8 mouse cellular contexts compared by ENCODE assay signal in the genomic region with DNA sequence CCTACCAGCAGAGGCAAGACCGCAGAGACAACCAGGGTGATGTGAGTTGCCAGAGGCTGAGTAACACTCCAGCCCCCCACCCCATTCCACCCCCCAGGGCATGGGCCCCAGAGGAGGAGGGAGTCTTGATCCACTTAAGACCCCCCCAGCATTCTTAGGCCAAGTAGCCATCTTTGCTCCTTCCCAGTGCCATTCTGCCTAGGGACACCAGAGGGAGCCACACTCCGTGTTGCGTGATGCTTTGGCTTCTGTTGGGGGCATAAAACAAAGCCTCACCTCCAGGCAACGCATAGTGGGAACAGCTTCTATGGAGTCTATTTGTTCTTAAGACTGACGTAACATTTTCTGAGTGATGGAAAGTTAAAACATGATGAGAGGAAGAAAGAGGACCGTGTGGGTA. TPM values are rescaled to one million over a fixed set of nuclear protein-coding genes. Genes with fewer than 3 reads are reported as not detected.
DNase-seq lines count a peak whose midpoint lies in the region; ATAC-seq and TF ChIP-seq lines count a peak whose summit lies in the region.

No protein-coding gene starts in this region.

- peak; percentile 98 for TF ChIP-seq EP300 in heart, adult 2 months (IDR thresholded peaks at IDR 0.05; ENCODE audit: insufficient read depth, low read depth, low read length)
- no peak for TF ChIP-seq EP300 in heart, postnatal 0 days (IDR thresholded peaks at IDR 0.05; ENCODE audit: low read depth)

- H3K36me3 ChIP-seq in heart, adult 2 months (ENCODE audit: control insufficient read depth, insufficient read depth, low read length), result no peaks in the 10 kb centered on the region
- peaks cover 74% of the 10 kb centered on the region for H3K36me3 ChIP-seq in heart, embryonic 12.5 days
- peaks cover 66% of the 10 kb centered on the region for H3K36me3 ChIP-seq in heart, postnatal 0 days (replicated peaks; ENCODE audit: control insufficient read depth, insufficient read depth, low read length)
- H3K36me3 ChIP-seq in midbrain, embryonic 15.5 days (replicated peaks), result peaks cover 16% of the 10 kb centered on the region

- peaks cover 4% of the 10 kb centered on the region for H3K4me1 ChIP-seq in heart, adult 2 months (ENCODE audit: control insufficient read depth, insufficient read depth, low read length)
- H3K4me1 ChIP-seq in heart, embryonic 12.5 days (replicated peaks), result peaks cover 21% of the 10 kb centered on the region; the same call in 1 of the 2 replicates
- peaks cover 14% of the 10 kb centered on the region for H3K4me1 ChIP-seq in heart, postnatal 0 days (ENCODE audit: control insufficient read depth, insufficient read depth)
- H3K4me1 ChIP-seq in midbrain, embryonic 15.5 days, result peaks cover 27% of the 10 kb centered on the region

- no peak for TF ChIP-seq POLR2A in heart, adult 2 months (IDR thresholded peaks at IDR 0.05; ENCODE audit: insufficient read depth, low read depth, low read length)

- peak; percentile 88 for TF ChIP-seq CTCF in heart, adult 2 months (IDR thresholded peaks at IDR 0.05)
- peak; percentile 99 for TF ChIP-seq CTCF in heart, postnatal 0 days (IDR thresholded peaks at IDR 0.05; ENCODE audit: low read depth)

- no peaks in the 10 kb centered on the region for H3K9me3 ChIP-seq in heart, embryonic 12.5 days (replicated peaks)
- no peaks in the 10 kb centered on the region for H3K9me3 ChIP-seq in heart, postnatal 0 days (replicated peaks; ENCODE audit: control insufficient read depth, low read length)
- H3K9me3 ChIP-seq in midbrain, embryonic 15.5 days, result no peaks in the 10 kb centered on the region

- intact Hi-C loops in heart, adult 2 months (cut with DNase I), result loop anchor here (1.0 to 10.0 kb wide), 4 partner anchors 110 to 352 kb away; partner anchors contain the start of genes Anapc16 and Ascc1
- intact Hi-C loops in left cerebral cortex, postnatal 25 days (cut with DNase I), result loop anchor here (1.0 to 5.0 kb wide), 2 partner anchors 58 to 174 kb away; partner anchors contain the start of gene Ddit4

- H3K4me3 ChIP-seq in heart, adult 2 months, result no peak overlapping the region
- H3K4me3 ChIP-seq in heart, embryonic 12.5 days, result no peak overlapping the region
- no peak overlapping the region for H3K4me3 ChIP-seq in heart, postnatal 0 days (ENCODE audit: low read depth, low read length)
- no peak overlapping the region for H3K4me3 ChIP-seq in midbrain, embryonic 15.5 days

- ATAC-seq in heart, embryonic 12.5 days (ENCODE audit: insufficient number of reproducible peaks, low FRiP score), result no peak
- peak; percentile 28; the same call in 1 of the 2 replicates for ATAC-seq in common myeloid progenitor, adult 5-6 weeks (replicated peaks; ENCODE audit: low read depth, poor library complexity, severe bottlenecking)
- ATAC-seq in heart, postnatal 0 days (ENCODE audit: insufficient read depth, low read depth), result 0 out of 2 replicates have a peak, but pooled peaks have one; percentile 22
- ATAC-seq in midbrain, embryonic 15.5 days (replicated peaks), result peak; percentile 8; the same call in 1 of the 2 replicates

- no peak overlapping the region for H3K4me2 ChIP-seq in heart, embryonic 12.5 days
- H3K4me2 ChIP-seq in heart, postnatal 0 days (ENCODE audit: low read depth, low read length), result no peak overlapping the region
- no peak overlapping the region for H3K4me2 ChIP-seq in midbrain, embryonic 15.5 days

- no peaks in the 10 kb centered on the region for H3K79me2 ChIP-seq in heart, adult 2 months (replicated peaks; ENCODE audit: control insufficient read depth, insufficient read depth, low read length)

- no peaks in the 10 kb centered on the region for H3K27me3 ChIP-seq in heart, adult 2 months (ENCODE audit: control insufficient read depth, insufficient read depth, low read length)
- no peaks in the 10 kb centered on the region for H3K27me3 ChIP-seq in heart, embryonic 12.5 days (replicated peaks)
- H3K27me3 ChIP-seq in heart, postnatal 0 days (ENCODE audit: control insufficient read depth, insufficient read depth, low read length), result no peaks in the 10 kb centered on the region
- H3K27me3 ChIP-seq in midbrain, embryonic 15.5 days (replicated peaks), result no peaks in the 10 kb centered on the region

- WGBS in heart, adult 2 months, result 39% methylated on average over 6 of the region's 6 CpGs
- 57% methylated on average over 6 of the region's 6 CpGs for WGBS in heart, embryonic 12.5 days
- WGBS in heart, postnatal 0 days, result 48% methylated on average over 6 of the region's 6 CpGs
- 29% methylated on average over 6 of the region's 6 CpGs for WGBS in midbrain, embryonic 15.5 days

- H3K27ac ChIP-seq in heart, adult 2 months, result no peak overlapping the region
- H3K27ac ChIP-seq in heart, embryonic 12.5 days (ENCODE audit: poor library complexity, severe bottlenecking), result no peak overlapping the region
- H3K27ac ChIP-seq in heart, postnatal 0 days (ENCODE audit: low read depth), result no peak overlapping the region
- H3K27ac ChIP-seq in midbrain, embryonic 15.5 days, result peak overlapping the region; percentile 60

- no peak overlapping the region for H3K9ac ChIP-seq in heart, adult 2 months (ENCODE audit: low read depth, low read length)
- H3K9ac ChIP-seq in heart, embryonic 12.5 days, result no peak overlapping the region
- H3K9ac ChIP-seq in heart, postnatal 0 days (replicated peaks; ENCODE audit: low read depth, low read length), result no peak overlapping the region
- no peak overlapping the region for H3K9ac ChIP-seq in midbrain, embryonic 15.5 days

- DNase-seq in heart, adult 2 months, result peak; percentile 68 to 83
- DNase-seq in MN1 (ENCODE audit: low spot score), result peak; percentile 86
- DNase-seq in heart, postnatal 0 days (ENCODE audit: low spot score), result peak; percentile 63
- peak; percentile 67 to 69 for DNase-seq in left cerebral cortex, postnatal 25 days (ENCODE audit: low spot score in 2 of 2)
- DNase-seq in testis, postnatal 10 days (ENCODE audit: low spot score), result peak; percentile 78

RNA-seq across cellular contexts. Expression of gene Dnajb12, which starts 13.6 kb away (rescaled TPM):
- 10 to 100 TPM; 36.8 to 45.4 TPM for total RNA-seq in heart, adult 2 months (2021)
- polyA plus RNA-seq in heart, adult 2 months (2012; rRNA removed), result 32.9 and 39.2 TPM in 2 replicates
- 31.4 and 32.8 TPM in 2 replicates for polyA plus RNA-seq in heart, embryonic 12.5 days (2016; fragmentation: Nextera tagmentation; extraction: Ambion mirVana)
- total RNA-seq in common myeloid progenitor, adult 5-6 weeks (2017), result 22.7 and 23.9 TPM in 2 replicates
- 48.5 and 50.0 TPM in 2 replicates for total RNA-seq in heart, postnatal 0 days (2014; rRNA removed; ENCODE audit: low replicate concordance)
- polyA plus RNA-seq in heart, postnatal 0 days (2015; fragmentation: Nextera tagmentation; extraction: Ambion mirVana), result 18.4 and 18.5 TPM in 2 replicates
- 10 to 100 TPM; 49.7 to 52.8 TPM for total RNA-seq in left cerebral cortex, postnatal 25 days (2021)
- 18.0 TPM in 2 replicates for polyA plus RNA-seq in midbrain, embryonic 15.5 days (2015; fragmentation: Nextera tagmentation; extraction: Ambion mirVana)

RNA-seq across cellular contexts. Expression of gene Ddit4, which starts 58.7 kb away (rescaled TPM):
- 100 to 1,000 TPM in 1 of 2 experiments, 10 to 100 TPM in 1; 70.7 to 219 TPM for total RNA-seq in heart, adult 2 months (2021)
- 48.0 and 55.5 TPM in 2 replicates for polyA plus RNA-seq in heart, adult 2 months (2012; rRNA removed)
- 23.9 and 25.7 TPM in 2 replicates for polyA plus RNA-seq in heart, embryonic 12.5 days (2016; fragmentation: Nextera tagmentation; extraction: Ambion mirVana)
- total RNA-seq in common myeloid progenitor, adult 5-6 weeks (2017), result 1.4 and 4.2 TPM in 2 replicates
- 30.3 and 35.6 TPM in 2 replicates for total RNA-seq in heart, postnatal 0 days (2014; rRNA removed; ENCODE audit: low replicate concordance)
- polyA plus RNA-seq in heart, postnatal 0 days (2015; fragmentation: Nextera tagmentation; extraction: Ambion mirVana), result 17.0 and 17.4 TPM in 2 replicates
- 10 to 100 TPM; 40.8 to 42.6 TPM for total RNA-seq in left cerebral cortex, postnatal 25 days (2021)
- 52.6 and 59.4 TPM in 2 replicates for polyA plus RNA-seq in midbrain, embryonic 15.5 days (2015; fragmentation: Nextera tagmentation; extraction: Ambion mirVana)
